ENCODE assay signal across 8 mouse cellular contexts in genomic region chr16:97417896-97418542, GRCm38 (mm10). TPM values are rescaled to one million over a fixed set of nuclear protein-coding genes. Genes with fewer than 3 reads are reported as not detected.
A peak's percentile ranks its signal among the peaks of the same experiment; 100 is the strongest.
DNase-seq lines count a peak whose midpoint lies in the region; ATAC-seq and TF ChIP-seq lines count a peak whose summit lies in the region.

No protein-coding gene starts in this region.

- peak; percentile 44 to 47 for DNase-seq in right cerebral cortex, adult 2 months (ENCODE audit: low spot score in 2 of 2)
- DNase-seq in right cerebral cortex, adult 18-20 months = no peak
- DNase-seq in embryo, embryonic 11.5 days (ENCODE audit: low read depth, low spot score) = peak; percentile 46
- DNase-seq in heart, adult 11 months = peak; percentile 95
- DNase-seq in liver, embryonic 11.5 days (ENCODE audit: low spot score) = peak; percentile 44
- peak; percentile 74 for DNase-seq in midbrain, postnatal 0 days (ENCODE audit: low spot score)
- peak; percentile 44 to 46 for DNase-seq in urinary bladder, adult 18-20 months (ENCODE audit: low spot score in 2 of 2)

- TF ChIP-seq CTCF in midbrain, postnatal 0 days (IDR thresholded peaks at IDR 0.05) = peak; percentile 75

- WGBS in intestine, embryonic 16.5 days = 14% methylated on average over 4 of the region's 4 CpGs
- 19% methylated on average over 4 of the region's 4 CpGs for WGBS in liver, embryonic 11.5 days
- WGBS in midbrain, postnatal 0 days = 18% methylated on average over 4 of the region's 4 CpGs

- no peak overlapping the region for H3K9ac ChIP-seq in intestine, embryonic 16.5 days (ENCODE audit: low read depth, low read length)
- H3K9ac ChIP-seq in liver, embryonic 11.5 days (ENCODE audit: low read depth, low read length) = no peak overlapping the region
- no peak overlapping the region for H3K9ac ChIP-seq in midbrain, postnatal 0 days (replicated peaks; ENCODE audit: low read length, poor library complexity, severe bottlenecking)

- H3K27ac ChIP-seq in intestine, embryonic 16.5 days (ENCODE audit: low read length) = no peak overlapping the region
- no peak overlapping the region for H3K27ac ChIP-seq in liver, embryonic 11.5 days (ENCODE audit: low read depth, low read length)
- no peak overlapping the region for H3K27ac ChIP-seq in midbrain, postnatal 0 days (ENCODE audit: low read depth, low read length)

- ATAC-seq in intestine, embryonic 16.5 days = peak; percentile 73; the same call in 1 of the 2 replicates
- ATAC-seq in liver, embryonic 11.5 days (replicated peaks; ENCODE audit: low FRiP score) = peak; percentile 67
- peak; percentile 78 for ATAC-seq in midbrain, postnatal 0 days (ENCODE audit: low FRiP score)

- H3K36me3 ChIP-seq in intestine, embryonic 16.5 days (ENCODE audit: control insufficient read depth, insufficient read depth, low read length) = no peaks in the 10 kb centered on the region
- no peaks in the 10 kb centered on the region for H3K36me3 ChIP-seq in liver, embryonic 11.5 days (ENCODE audit: control insufficient read depth, insufficient read depth, low read length)
- no peaks in the 10 kb centered on the region for H3K36me3 ChIP-seq in midbrain, postnatal 0 days (ENCODE audit: insufficient read depth, low read length)

- H3K27me3 ChIP-seq in intestine, embryonic 16.5 days (replicated peaks; ENCODE audit: control insufficient read depth, insufficient read depth, low read length) = no peaks in the 10 kb centered on the region
- no peaks in the 10 kb centered on the region for H3K27me3 ChIP-seq in liver, embryonic 11.5 days (replicated peaks; ENCODE audit: control insufficient read depth, insufficient read depth, low read length)
- no peaks in the 10 kb centered on the region for H3K27me3 ChIP-seq in midbrain, postnatal 0 days (ENCODE audit: insufficient read depth, low read length)

- H3K4me1 ChIP-seq in intestine, embryonic 16.5 days (ENCODE audit: control insufficient read depth, insufficient read depth, low read length) = no peaks in the 10 kb centered on the region
- no peaks in the 10 kb centered on the region for H3K4me1 ChIP-seq in liver, embryonic 11.5 days (replicated peaks; ENCODE audit: control insufficient read depth, insufficient read depth, low read length)
- H3K4me1 ChIP-seq in midbrain, postnatal 0 days (ENCODE audit: insufficient read depth, low read length) = no peaks in the 10 kb centered on the region

- no peak overlapping the region for H3K4me2 ChIP-seq in intestine, embryonic 16.5 days (ENCODE audit: low read depth, low read length)
- no peak overlapping the region for H3K4me2 ChIP-seq in liver, embryonic 11.5 days
- no peak overlapping the region for H3K4me2 ChIP-seq in midbrain, postnatal 0 days (ENCODE audit: low read depth, low read length, poor library complexity, severe bottlenecking)

- no peaks in the 10 kb centered on the region for H3K9me3 ChIP-seq in intestine, embryonic 16.5 days (ENCODE audit: control insufficient read depth, low read length)
- H3K9me3 ChIP-seq in liver, embryonic 11.5 days (ENCODE audit: control insufficient read depth, low read length) = no peaks in the 10 kb centered on the region
- no peaks in the 10 kb centered on the region for H3K9me3 ChIP-seq in midbrain, postnatal 0 days (ENCODE audit: low read length)

- H3K4me3 ChIP-seq in intestine, embryonic 16.5 days (ENCODE audit: low read length) = no peak overlapping the region
- H3K4me3 ChIP-seq in liver, embryonic 11.5 days (ENCODE audit: low read depth, low read length) = no peak overlapping the region
- no peak overlapping the region for H3K4me3 ChIP-seq in midbrain, postnatal 0 days (ENCODE audit: low read depth, low read length)

RNA-seq across cellular contexts. Expression of gene Mx1, which starts 44.7 kb away (rescaled TPM):
- polyA plus RNA-seq in intestine, embryonic 16.5 days (2015; fragmentation: Nextera tagmentation; extraction: Ambion mirVana) = 0.18 and 0.38 TPM in 2 replicates
- 0.38 and 0.66 TPM in 2 replicates for polyA plus RNA-seq in liver, embryonic 11.5 days (2014; fragmentation: Nextera tagmentation; extraction: Ambion mirVana)
- total RNA-seq in midbrain, postnatal 0 days (2014; rRNA removed) = 0.05 and 0.38 TPM in 2 replicates
- 0.05 and 0.15 TPM in 2 replicates for polyA plus RNA-seq in midbrain, postnatal 0 days (2015; fragmentation: Nextera tagmentation; extraction: Ambion mirVana)
